Mouse (Mus musculus) cerebellum, adult 18-20 months (tissue): Measurements from ENCODE around the gene Wsb2.
A peak's percentile ranks its signal among the peaks of the same experiment; 100 is the strongest.
"Not testable (repeated sequence)": the region's sequence is repeated elsewhere in the genome, so short reads cannot be mapped to it uniquely, and the experiment has no call there.

Experiments used
- DNase-seq, 2 experiments: peaks; one replicate each; pipeline ENCODE4 v3.0.0; 2021

Gene Wsb2

DNA sequence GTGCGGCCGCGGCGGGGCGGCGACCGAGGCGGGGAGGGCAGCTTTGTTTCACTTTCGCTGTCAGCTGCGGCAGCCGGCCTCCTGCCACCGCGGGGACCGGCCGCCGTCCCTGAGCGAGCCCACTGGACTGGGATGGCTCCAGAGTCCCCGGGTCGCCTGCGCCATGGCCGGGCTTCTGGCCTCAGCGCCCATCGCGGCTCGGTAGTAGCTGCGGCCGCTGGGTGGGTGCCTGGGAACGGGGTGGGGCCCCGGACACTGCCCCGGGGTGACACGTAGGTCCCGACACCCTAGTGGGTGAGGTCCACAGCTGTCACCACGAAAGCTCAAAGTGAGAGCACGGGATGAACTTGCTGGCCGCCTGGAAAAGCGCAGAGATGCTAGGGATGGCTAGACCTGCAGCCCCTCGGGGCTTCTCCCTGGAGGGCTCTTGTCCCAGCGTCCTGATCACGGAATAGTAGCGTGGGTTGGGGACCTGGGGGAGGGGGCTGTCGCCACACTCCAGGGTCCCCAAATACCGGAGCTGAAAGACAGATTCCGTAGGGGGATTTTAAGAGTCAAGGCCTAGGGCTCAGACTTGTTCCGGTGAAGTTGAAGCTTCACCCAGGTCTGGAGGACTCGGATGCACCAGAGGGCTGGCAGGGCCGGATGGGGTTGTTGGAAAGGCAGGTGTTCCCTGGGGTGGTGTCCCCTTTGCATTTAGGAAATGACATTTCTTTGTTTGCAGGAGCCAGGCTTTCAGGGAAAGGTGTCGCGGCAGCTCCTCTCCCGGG lies 559 bp downstream of the Wsb2 start:
- peak in 1 of 2 experiments; percentile 43 for DNase-seq

DNA sequence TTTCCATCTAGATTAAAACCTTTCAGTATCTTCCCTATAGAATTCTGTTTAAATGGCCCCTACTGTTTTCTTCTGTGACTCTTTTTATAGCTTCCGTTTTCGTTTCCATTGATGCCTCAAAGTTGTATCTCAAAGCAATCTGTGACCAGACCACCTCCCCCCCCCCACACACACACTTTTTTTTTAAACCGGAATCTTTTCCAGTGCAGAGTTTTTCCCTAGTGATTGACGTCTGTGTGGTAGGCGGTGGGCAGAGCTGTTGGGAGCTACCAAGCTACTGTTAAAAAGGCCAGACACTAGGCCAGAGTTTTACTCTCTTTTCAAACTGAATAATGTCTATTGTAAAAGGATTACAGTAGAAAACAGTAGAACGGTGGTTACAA lies 1.1 kb downstream of the Wsb2 start:
- no peak for DNase-seq

DNA sequence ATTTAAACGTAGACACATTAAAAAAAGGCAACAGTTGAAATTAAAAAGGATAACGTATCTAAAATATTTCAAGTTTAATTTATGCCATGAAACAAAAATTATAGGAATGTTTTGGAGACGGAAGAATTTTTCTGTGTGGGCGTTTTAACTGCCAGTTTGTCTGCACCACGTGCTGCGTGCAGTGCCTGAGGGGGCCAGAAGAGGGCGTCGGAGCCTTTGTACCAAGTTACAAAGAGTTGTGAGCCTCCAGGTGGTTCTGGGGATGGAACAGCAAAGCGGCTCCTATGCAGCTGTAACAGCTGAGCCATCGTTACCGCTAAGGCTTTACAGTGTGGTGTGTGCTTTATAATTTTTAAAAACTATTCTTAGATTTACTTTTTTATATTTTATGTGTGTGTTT lies 1.6 kb downstream of the Wsb2 start:
- peak; percentile 56 to 59 for DNase-seq

DNA sequence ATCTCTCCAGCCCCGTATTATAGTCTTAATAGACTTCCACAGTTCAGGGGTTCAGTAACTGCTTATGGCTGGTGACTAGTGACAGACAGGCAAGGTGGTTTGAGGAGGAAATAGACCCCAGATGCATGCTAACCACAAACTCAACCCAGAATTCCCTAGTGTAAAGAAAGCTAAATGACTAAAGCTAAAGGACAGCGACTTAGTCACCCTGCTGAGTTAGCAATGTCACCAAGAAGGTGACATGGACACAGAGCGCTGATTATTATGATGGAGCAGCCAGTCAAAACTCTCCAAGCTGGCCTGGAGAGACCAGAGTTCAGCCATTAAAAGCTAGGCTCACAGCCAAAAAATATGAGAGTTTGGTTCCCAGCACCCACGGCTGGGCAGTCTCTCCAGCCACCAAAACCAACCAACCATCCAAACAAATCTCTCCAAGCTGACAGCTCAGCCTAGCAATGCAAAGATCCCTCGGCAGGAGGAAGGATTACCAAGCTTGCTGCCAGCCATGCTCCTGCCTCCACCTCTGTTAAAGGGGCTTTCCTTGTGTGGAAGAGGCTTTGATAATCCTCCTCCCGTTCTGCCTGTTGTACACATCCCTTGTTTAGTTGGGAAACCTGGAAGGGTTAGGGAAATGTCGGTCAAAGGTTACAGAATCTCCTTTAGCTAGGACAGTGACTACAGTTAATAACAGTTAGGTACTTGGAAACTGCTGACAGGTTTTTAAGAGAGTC lies 2.6 kb downstream of the Wsb2 start:
- DNase-seq: no peak

DNA sequence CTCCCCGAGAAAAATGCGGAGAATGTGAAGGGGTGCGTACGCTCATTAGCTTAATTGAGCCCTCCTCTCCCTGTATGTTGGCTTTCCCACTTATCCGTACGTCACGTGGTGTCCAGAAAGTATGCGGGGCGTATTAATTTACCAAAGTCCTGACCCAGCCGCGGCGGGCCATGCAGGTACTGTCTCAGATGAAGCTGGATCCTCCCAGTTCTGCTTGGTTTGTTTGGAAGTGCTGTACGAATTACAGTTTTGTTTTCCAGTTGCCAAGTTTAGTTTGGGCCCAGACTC lies 3.1 kb downstream of the Wsb2 start:
- no peak for DNase-seq

DNA sequence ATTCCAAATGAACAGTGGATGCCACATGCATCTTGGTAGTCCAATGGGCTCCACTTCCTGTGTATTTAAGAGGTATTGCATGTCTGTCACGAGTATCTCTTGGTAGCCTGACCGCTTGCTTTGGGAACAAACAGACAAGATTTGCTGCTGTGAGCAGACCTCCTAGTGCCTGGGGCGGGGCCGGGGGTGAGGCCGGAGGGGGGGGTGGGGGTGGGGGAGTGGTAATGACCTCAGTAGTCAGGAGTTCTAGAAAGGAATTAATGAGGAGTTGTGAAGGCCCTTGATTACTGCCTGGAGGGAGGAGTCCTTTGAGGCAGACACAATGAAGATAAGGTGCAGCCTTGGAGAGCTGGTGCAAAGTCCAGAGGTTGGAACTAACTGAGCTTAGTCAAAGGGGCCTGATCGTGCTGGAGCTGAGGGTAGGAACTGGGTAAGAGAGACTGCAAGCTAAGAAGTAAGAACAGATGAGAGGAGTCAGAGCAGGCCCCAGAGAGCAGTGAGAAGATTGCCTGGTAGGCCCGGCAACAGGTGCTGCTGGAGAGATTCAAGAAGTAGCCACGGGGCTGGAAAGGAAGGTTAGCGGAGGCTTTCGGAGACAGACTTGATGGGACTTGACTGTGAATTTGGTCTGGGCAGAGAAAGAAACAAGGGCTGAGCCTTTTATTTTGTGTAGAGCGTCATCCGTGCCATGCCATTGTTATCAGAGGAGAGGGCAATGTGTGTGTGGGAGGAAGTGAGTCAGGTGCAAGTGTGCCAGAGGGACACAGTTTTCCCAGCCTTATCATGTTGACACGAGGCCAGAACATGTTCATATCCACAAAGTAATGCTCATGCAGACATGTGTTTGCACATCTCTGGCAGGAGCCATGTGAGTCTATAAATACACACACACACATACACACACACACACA lies 3.8 kb downstream of the Wsb2 start:
- DNase-seq: no peak

DNA sequence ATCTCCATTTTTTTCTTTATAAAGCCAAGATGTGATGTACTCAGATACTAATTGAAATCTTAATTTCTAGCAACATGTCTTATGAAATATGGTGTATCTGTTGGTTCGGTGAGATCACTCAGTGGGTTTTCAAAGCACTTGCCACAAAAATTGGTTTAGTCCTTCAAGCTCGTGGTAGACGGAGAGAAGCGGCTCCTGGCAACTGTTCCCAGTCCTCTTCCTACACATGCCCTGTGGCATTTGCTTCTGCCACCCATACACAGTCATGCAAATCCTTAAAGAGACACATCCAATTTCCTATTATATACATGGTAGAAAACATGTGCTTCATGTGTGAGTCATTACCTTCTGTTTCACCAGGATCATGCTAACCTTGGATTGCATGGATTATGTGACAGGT lies 4.5 kb downstream of the Wsb2 start:
- no peak for DNase-seq

DNA sequence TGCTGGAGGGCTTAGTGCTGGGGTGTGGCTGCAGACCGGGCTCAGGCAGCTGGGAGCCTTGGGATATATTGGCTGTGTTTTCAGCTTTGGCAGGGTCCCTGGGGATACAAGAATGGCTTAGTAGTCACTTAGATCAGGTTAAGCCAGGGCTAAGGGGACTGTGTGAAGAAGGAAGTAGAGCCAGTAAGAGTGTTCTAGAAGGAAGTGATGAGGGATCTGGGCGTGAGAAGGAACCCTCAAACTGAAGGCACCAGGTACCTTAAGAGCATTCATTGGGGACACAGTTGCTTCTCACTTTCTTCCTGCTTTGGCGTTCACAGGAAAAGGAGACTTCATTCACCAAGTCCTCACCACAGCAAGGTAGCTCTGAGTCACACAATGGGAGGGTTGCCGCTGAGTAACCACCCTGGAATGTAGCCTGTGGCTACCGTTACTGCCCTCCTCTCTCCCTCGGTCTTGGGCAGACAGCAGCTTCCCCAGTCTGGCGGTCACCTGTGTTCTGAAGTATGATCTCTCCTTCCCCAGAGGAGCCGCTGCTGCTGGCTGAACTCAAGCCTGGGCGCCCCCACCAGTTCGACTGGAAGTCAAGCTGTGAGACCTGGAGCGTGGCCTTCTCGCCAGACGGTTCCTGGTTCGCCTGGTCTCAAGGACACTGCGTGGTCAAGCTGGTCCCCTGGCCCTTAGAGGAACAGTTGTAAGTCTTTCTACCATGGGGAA lies 6.1 kb downstream of the Wsb2 start:
- DNase-seq: peak; percentile 38 to 46

DNA sequence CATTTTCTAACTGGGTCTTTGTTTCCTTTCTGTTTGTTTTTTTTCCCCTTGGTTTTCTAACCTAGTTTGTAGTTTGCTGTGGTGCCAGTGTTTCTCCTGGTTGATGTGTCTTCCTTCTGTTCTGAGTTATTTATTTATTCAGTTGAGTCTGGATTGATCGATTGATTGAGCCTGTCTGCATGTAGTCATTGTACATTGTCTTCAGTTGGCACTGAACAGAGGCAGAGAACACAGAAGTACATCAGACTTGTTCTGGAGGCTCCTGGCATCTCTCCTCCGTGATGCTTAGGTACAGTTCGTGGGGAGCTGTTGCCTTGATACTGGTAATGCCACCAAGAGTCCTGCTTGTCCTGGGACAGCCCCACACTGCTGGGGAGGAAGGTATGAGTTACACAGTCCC lies 7.7 kb downstream of the Wsb2 start:
- DNase-seq: no peak

DNA sequence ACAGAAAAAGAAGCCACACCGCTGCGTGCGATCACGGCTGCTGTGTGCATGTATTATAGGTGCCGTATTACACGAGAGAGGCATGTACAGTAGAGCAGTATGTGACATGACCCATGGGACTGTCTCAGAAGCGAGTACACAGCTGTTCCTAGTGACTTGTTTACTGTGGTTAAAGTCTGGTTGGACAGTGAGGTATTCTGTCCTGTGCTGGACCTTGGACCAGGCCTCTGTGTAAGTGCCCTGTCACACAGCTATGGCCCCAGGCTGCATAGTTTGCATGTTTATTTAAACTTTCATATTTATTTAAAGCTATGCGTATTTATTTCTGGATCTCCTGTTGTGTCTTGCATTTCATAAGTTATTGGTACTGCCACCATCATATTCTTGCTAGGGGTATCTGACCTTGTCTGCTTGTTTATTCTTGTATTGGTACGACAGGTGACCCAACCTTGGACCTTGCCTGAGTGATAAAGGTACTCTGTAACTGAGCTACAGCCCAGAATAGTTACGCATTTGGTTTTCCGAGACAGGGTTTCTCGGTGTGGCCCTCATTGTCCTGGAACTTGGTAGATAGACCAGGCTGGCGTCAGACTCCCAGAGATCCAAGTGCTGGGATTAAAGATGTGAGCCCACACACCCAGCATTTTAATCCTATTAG lies 8.9 kb downstream of the Wsb2 start:
- DNase-seq: no peak

DNA sequence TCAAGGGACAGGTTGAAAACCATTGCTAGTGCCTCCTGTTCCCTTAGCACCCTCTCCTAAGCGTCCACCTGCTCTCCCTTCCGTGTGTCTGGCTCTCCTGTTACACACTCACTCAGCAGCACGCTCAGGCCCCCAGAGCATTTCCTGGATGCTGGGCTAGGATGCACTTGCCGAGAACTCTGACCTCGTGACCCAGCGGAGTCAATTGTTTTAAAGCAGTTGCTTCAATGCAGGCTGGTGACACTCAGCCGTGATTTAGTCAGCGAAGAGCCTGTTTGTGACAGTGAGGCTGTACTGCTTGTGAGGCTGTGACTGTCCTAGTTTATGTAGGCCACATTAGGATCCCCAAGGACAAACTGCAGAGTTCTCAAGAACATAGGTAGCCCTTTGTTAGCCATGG lies 10.1 kb downstream of the Wsb2 start:
- no peak for DNase-seq

DNA sequence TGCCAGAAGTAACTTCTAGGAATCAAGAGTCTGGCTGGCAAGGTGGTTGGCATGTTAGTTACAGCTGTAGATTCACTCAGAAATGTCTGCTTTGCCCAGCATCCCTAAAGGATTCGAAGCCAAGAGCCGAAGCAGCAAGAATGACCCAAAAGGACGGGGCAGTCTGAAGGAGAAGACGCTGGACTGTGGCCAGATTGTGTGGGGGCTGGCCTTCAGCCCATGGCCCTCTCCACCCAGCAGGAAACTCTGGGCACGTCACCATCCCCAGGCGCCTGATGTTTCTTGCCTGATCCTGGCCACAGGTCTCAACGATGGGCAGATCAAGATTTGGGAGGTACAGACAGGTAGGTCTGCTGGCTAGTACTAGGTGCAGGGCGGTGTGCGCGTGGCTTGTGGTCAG lies 13.5 kb downstream of the Wsb2 start:
- no peak for DNase-seq

DNA sequence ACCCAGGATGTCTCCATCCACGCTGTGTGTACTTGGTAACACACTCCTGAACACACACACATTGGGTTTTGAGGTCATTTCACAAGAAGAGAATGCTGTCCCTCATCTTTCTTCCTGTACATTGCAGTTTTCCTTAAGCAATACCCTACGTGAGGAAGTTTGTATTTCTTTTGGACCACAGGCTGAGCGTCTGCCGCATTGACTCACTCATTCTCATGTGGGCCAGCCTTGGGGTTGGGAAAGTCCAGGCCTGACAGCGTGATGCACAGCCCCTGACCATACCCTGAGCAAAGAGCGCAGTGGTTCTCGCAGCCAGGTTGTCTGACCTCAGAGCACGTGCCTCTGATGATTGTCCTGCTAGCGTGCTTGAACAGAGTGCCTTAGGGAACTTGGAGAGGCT lies 16.3 kb downstream of the Wsb2 start:
- no peak for DNase-seq

DNA sequence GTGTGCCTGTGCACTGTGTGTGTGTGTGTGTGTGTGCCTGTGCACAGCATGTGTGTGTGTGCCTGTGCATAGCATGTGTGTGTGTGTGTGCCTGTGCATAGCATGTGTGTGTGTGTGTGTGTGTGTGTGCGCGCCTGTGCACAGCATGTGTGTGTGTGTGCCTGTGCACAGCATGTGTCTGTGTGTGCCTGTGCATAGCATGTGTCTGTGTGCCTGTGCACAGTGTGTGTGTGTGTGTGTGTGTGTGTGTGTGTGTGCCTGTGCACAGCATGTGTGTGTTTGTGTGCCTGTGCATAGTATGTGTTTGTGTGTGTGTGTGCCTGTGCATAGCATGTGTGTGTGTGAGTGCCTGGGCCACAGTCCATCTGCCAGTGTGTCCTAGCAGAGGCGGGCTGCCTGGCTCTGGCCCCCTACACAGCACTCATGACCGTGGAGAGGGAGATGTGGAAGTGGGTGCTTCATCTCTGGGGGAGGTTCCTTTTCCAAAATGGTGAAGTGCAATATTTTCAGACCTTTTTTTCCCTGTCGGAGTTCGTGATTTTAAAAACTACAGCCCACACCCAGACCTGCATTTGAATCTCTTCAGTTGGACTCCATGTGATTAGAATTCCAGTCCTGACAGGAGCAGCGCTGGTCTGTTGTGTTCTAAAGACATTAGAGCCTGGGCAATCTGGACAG lies 17.4 kb downstream of the Wsb2 start:
- DNase-seq: no peak

DNA sequence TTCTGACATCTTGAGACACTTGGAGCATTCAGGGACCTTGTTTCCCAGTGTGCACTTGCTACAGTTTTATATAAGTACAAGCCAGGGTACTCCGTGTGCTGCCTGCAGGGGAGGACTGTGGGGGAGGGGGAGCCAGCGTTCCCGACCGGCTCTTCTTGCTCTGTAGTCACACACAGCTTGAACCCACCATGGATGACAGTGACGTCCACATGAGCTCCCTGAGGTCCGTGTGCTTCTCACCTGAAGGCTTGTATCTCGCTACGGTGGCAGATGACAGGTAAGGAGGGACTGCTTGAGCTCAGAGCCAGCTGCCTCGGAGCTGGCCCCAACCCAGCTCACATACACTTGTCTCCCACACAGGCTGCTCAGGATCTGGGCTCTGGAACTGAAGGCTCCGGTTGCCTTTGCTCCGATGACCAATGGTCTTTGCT lies 19.2 kb downstream of the Wsb2 start:
- DNase-seq: no peak

DNA sequence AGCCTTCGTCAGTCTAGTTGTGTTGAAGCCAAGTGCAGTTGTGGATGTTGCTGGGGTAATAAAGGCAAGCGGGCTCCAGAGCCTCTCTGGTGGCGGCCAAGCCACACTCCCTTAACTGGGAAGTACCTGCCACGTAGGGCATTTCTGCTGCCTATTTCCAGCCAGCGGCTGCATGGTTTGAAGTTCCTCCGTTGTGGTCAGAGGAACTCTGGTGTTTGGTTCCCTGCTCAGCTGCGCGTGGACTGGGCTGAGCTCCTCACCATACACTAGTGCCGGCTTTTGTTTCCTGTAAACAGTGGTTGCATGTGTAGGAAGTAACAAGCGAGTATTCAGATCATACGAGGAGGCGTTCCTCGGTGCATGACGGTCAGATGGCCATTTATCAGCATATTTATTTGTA lies 20.6 kb downstream of the Wsb2 start:
- DNase-seq: not testable (repeated sequence)

DNA sequence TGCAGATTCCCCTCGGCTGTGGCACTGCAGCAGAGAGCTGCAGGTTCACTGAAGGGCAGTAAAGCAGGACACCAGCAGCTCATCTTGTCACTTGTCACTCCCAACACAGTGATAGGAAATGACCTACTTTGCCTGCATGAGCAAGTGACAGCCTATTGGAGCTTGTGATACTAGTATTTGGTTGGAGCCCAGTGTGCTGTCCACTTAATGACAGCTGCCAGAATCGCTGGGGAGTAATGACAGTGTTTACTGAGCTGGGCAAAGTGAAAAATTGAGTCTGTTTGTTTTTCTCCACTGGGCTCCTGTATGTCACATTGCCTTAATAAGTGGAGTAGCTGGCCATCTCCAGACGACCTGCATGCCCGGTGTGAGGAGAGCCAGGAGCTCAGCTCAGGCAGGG lies 23.1 kb downstream of the Wsb2 start:
- DNase-seq: no peak

DNA sequence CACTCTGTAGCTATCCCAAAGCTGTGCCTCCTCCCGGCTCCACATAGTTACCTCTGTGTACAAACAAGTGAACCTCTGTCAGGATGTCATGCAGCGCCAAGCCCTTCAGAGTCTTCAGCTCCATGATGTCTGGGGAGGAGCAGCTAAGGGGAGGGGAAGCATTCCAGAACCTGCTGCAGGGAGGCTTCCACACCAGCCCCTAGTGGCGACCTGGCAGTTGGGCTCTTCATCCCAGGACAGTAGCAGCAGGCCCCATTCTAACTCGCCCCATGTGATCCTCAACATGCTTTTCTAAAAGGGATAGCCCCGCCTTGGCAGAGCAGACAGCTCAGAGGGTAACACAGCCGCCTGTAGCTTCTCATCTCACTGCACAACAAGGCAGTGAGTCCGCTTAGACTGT lies 24.7 kb downstream of the Wsb2 start:
- DNase-seq: no peak

DNA sequence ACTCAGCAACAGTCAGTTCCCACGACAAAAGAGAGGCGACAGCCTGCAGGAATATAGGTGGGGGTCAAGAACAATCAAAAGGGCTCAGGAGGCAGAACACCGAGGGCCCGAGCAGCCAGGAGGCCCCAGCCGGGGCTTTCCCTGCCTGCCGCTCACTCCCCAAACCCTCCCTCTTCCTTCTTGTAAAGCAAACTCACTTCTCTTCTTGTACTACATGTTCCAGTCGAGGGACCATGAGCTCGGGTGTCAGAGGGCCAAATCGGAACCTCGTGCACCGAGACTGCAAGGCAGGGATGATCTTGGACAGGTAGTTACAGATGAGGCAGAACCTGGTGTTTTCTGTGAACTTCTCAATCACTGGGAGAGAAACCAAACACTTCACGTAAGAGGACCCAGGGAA lies 26.1 kb downstream of the Wsb2 start:
- no peak for DNase-seq

DNA sequence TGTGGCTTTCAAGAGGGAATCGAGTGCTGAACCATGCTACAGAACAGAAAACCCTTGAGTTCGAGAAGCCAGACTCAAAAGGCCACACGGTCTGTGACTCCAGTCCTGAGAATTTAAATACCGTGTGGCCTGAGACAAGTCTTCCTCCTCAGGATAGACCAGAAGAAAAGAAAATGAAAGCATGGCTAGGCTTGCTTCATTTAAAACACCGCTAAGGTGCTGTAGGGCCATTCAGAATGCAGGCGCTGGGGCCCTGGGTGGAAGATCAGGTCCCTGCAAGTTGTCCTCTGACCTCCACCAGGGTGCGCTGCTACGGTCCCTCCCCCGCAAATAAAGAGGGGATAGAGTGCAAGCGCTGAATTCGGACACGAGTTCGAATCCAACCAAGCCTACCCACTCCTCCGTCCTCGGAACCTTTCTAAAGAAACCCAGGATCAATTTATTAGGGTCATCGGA lies 31.2 kb downstream of the Wsb2 start:
- DNase-seq: peak; percentile 67 to 69

DNA sequence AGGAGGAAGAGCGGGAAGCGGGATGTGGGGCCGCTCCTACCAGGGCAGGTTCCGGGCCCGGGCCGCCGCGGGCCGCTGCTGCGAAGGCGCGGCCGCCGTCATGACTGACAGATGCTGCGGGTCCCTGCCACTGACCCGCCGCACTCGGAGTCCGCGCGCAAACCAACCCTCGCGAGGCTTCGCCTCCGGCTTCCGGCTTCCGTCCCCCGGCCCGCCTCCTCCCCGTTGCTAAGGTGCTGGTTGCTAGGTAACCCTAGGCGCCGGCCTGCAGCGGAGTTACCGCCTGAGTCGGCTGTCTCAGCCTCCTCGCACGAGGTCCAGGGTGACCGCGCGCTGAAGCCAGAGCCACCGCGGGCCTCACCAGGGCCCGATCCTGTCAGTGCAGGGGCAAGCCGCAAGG lies 31.8 kb downstream of the Wsb2 start, which contains the start of gene Rfc5:
TSS of gene Rfc5 (minus strand) at position 171 of the 400 bp plus-strand sequence.
- peak; percentile 91 to 95 for DNase-seq

DNA sequence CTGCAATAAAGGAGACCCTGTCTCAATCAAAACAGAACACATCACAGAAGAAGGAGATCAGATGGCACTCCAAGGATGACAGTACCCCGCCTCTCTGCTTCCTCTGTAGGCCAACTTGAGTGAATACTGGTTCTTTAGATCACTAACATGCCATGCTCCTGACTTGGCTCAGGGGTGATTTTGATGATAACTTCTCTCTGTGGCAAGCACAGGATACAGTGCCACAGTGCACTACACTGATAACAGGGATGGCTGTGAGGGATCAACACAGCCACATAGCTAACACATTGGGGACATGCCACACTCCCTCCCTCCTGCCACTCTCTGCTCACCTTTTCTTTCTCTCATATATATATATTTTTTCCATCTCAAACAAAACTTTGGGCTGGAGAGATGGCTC lies 33.8 kb downstream of the Wsb2 start:
- no peak for DNase-seq
